Comparison of ENCODE assay signal across 28 mouse cellular contexts in the genomic region with DNA sequence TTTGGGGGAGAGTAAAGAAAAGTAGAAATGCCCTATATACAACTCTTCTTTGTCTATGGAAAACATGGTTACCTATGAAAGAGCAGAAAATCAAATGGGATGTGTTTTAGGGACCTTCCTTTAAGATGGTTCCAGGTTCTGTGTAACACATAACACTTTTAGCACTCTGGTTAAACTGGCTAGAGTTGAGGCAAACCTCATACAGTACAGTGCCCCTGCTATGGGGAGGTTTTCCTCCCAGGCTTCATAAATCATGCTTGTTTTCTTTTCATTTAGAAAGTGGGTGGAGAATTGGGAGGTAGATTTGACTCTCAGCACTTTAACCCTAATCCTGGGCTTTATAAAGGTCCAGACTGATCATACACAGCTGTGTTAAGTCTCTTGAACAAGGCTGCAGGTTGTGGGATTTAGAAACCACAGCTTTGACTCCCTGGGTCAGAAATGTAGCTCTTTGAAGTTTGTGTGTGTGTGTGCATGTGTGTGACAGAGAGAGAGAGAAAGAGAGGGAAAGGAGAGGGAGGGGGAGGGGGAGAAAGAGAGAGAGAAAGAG. TPM values are rescaled to one million over a fixed set of nuclear protein-coding genes. Genes with fewer than 3 reads are reported as not detected.
"Had no signal": no experiment of that assay in that cellular context is flagged by ENCODE, and none has a peak within 500 bp of the region (broad histone marks: within the 10 kb centered on the region; RNA-seq: fewer than 3 reads in every experiment).

No protein-coding gene starts in this region.

- H3K9ac ChIP-seq: heart, embryonic 13.5 days; heart, embryonic 15.5 days; hindbrain, embryonic 13.5 days; hindbrain, embryonic 15.5 days; limb, embryonic 13.5 days; limb, embryonic 15.5 days; liver, embryonic 12.5 days; liver, embryonic 14.5 days had no signal

- H3K27ac ChIP-seq: heart, adult 2 months; heart, embryonic 13.5 days; heart, embryonic 15.5 days; hindbrain, embryonic 13.5 days; hindbrain, embryonic 15.5 days; hindbrain, postnatal 0 days; limb, embryonic 13.5 days; limb, embryonic 15.5 days; liver, embryonic 12.5 days; liver, embryonic 14.5 days had no signal

- H3K4me1 ChIP-seq: heart, embryonic 13.5 days; heart, embryonic 15.5 days; hindbrain, embryonic 13.5 days; hindbrain, embryonic 15.5 days; limb, embryonic 13.5 days; limb, embryonic 15.5 days; liver, embryonic 12.5 days had no signal

- H3K27me3 ChIP-seq: heart, embryonic 13.5 days; heart, embryonic 15.5 days; hindbrain, embryonic 13.5 days; hindbrain, embryonic 15.5 days; limb, embryonic 13.5 days; limb, embryonic 15.5 days; liver, embryonic 12.5 days had no signal

- DNase-seq: gastrocnemius, postnatal 14 days; gastrocnemius, postnatal 36 days; heart, adult 11 months; heart, adult 2 months; heart, postnatal 14 days; heart, postnatal 36 days; kidney, adult 18-20 months; kidney, adult 8-10 months; kidney, postnatal 25 days; layer of hippocampus, adult 9-11 months; layer of hippocampus, postnatal 36 days; left cerebral cortex, postnatal 4 days had no signal

- H3K4me3 ChIP-seq: heart, adult 2 months; heart, embryonic 13.5 days; heart, embryonic 15.5 days; hindbrain, embryonic 13.5 days; hindbrain, embryonic 15.5 days; limb, embryonic 13.5 days; limb, embryonic 15.5 days; liver, embryonic 12.5 days had no signal

- H3K36me3 ChIP-seq: heart, embryonic 13.5 days; heart, embryonic 15.5 days; hindbrain, embryonic 13.5 days; hindbrain, embryonic 15.5 days; limb, embryonic 13.5 days; limb, embryonic 15.5 days; liver, embryonic 12.5 days had no signal

- H3K9me3 ChIP-seq: heart, embryonic 13.5 days; heart, embryonic 15.5 days; hindbrain, embryonic 13.5 days; hindbrain, embryonic 15.5 days; limb, embryonic 13.5 days; limb, embryonic 15.5 days; liver, embryonic 12.5 days had no signal

- ATAC-seq: hindbrain, postnatal 0 days; intestine, embryonic 16.5 days; liver, embryonic 12.5 days had no signal

- H3K4me2 ChIP-seq: heart, embryonic 11.5 days; heart, embryonic 13.5 days; heart, embryonic 15.5 days; hindbrain, embryonic 13.5 days; hindbrain, embryonic 15.5 days; limb, embryonic 13.5 days; limb, embryonic 15.5 days; liver, embryonic 12.5 days had no signal

RNA-seq across cellular contexts. Expression of a gene that starts 53.3 kb away (rescaled TPM):
- polyA plus RNA-seq: gonadal fat pad, adult 2 months; heart, adult 2 months; heart, embryonic 13.5 days; heart, embryonic 15.5 days; heart, postnatal 0 days; large intestine, adult 2 months; limb, embryonic 13.5 days; limb, embryonic 15.5 days; liver, adult 2 months; liver, embryonic 12.5 days; liver, embryonic 14.5 days; liver, embryonic 16.5 days had no signal
